Mouse (Mus musculus): Measurements from ENCODE around the gene Misp.

DNA sequence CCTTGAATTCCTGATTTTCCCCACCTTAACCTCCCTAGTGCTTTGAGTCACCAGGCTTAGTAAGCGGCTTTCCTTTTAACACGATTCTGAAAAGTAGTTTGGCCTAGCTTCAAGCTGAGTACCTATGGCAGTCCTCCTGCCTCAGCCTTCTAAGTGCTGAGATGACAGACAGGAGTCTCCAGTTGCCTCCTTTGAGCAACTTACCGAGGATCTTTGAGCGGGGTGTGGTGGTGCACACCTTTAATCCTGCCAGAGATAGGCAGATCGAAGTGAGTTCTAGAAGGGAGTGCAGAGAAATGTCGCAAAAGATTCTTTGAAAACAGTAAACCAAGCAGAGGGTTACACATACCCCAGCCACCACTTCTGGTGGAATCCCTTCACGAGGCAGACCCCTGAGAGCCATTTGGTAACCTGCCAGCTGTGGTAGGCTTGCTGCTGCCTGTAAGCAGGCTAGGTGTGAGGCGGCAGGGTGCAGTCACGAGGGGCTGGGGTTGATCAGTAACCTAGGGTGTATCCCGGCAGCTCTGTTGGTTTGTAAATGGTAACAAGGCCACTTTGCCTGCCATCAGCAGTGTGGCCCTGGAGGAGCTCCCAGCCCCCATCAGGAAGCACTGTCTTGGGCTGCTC lies 34.9 kb downstream of the Misp start:
- TF ChIP-seq CTCF (IDR thresholded peaks at IDR 0.05; ENCODE audit: low read depth, low read length), result no peak
- no peak for TF ChIP-seq POLR2A (IDR thresholded peaks at IDR 0.05; ENCODE audit: borderline replicate concordance, low read depth, low read length)

Data from bone marrow macrophage, adult 2 months (primary cell).